Mouse (Mus musculus) left cerebral cortex, adult 11 months (tissue): ENCODE measurements around the gene Fgfr2.

Experiments
- DNase-seq: peaks from one replicate; pipeline ENCODE4 v3.0.0; 2022; ENCODE audit warnings: low spot score

The Fgfr2 gene

GRCm38 (mm10) chr7:132302508-132303241 is 820.5 kb downstream of the Fgfr2 start:
- no peak for DNase-seq

GRCm38 (mm10) chr7:132299661-132300210 is 823.4 kb downstream of the Fgfr2 start:
- DNase-seq = no peak

- DNase-seq = no peak
These were observed 824.6 kb downstream of the Fgfr2 start for GRCm38 (mm10) chr7:132298412-132298990.

- DNase-seq = no peak
These were observed 826.3 kb downstream of the Fgfr2 start for GRCm38 (mm10) chr7:132296661-132297443.

GRCm38 (mm10) chr7:132296132-132296531 is 827.0 kb downstream of the Fgfr2 start:
- no peak for DNase-seq

- no peak for DNase-seq
These were observed 835.8 kb downstream of the Fgfr2 start for GRCm38 (mm10) chr7:132287340-132287664.

GRCm38 (mm10) chr7:132286630-132287339 is 836.4 kb downstream of the Fgfr2 start:
- DNase-seq = no peak

- DNase-seq = peak; percentile 31
These were observed 838.4 kb downstream of the Fgfr2 start for GRCm38 (mm10) chr7:132284795-132285194.

- DNase-seq = no peak
These were observed 839.0 kb downstream of the Fgfr2 start for GRCm38 (mm10) chr7:132284048-132284737.

GRCm38 (mm10) chr7:132282576-132282975 is 840.6 kb downstream of the Fgfr2 start:
- DNase-seq = no peak

- DNase-seq = no peak
These were observed 841.0 kb downstream of the Fgfr2 start for GRCm38 (mm10) chr7:132282161-132282560.

- no peak for DNase-seq
These were observed 841.4 kb downstream of the Fgfr2 start for GRCm38 (mm10) chr7:132281753-132282152.

GRCm38 (mm10) chr7:132278658-132279057 is 844.5 kb downstream of the Fgfr2 start:
- no peak for DNase-seq

GRCm38 (mm10) chr7:132276287-132276686 is 846.9 kb downstream of the Fgfr2 start:
- no peak for DNase-seq

GRCm38 (mm10) chr7:132273741-132274513 is 849.2 kb downstream of the Fgfr2 start:
- DNase-seq = no peak

GRCm38 (mm10) chr7:132272984-132273383 is 850.2 kb downstream of the Fgfr2 start:
- no peak for DNase-seq

- DNase-seq = no peak
These were observed 852.8 kb downstream of the Fgfr2 start for GRCm38 (mm10) chr7:132270364-132270763.

GRCm38 (mm10) chr7:132269661-132270060 is 853.5 kb downstream of the Fgfr2 start:
- no peak for DNase-seq

GRCm38 (mm10) chr7:132267721-132268498 is 855.2 kb downstream of the Fgfr2 start:
- no peak for DNase-seq

- no peak for DNase-seq
These were observed 858.4 kb downstream of the Fgfr2 start for GRCm38 (mm10) chr7:132264763-132265162.
